Mouse (Mus musculus): ENCODE measurements around the gene Lrrc71.

DNA sequence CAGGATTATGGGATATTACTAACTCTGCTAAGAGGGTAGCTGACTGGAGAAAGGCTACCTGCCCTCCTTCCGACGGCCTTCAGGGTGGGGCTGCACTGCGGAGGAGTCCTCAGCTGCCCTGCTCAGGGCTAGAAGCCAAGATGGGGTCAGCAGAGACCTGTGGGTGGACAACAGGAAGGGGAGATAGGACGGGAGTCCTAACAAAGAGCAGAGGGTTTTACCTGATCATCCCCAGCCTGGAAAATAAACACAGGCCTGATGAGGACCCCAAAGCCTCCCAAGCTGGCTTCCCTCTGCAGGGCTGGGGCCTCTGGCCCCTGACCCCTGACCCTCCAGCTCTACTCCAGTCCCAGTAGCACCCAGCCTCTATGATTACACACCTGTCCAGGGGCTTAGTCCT is 14.8 kb upstream of the Lrrc71 start:
- TF ChIP-seq CHD2 (IDR thresholded peaks at IDR 0.05; ENCODE audit: low read depth, low read length) (no peak), ZC3H11A (IDR thresholded peaks at IDR 0.05; ENCODE audit: borderline replicate concordance, low read depth, low read length) (no peak)
